Mouse (Mus musculus) liver, embryonic 14.5 days (tissue): Measurements from ENCODE around the gene Cdc42ep2.

ENCODE experiments used
- CTCF ChIP-seq: IDR thresholded peaks from 2 replicates; pipeline ENCODE4 v1.5.1; 2016; ENCODE audit warnings: antibody characterized with exemption, low read depth, control low read depth
- EP300 ChIP-seq: IDR thresholded peaks from 2 replicates; pipeline ENCODE4 v1.6.1; 2016; ENCODE audit warnings: antibody characterized with exemption, low read depth

GRCm38 (mm10) chr19:5910221-5910620, 14.4 kb downstream of the Cdc42ep2 start:
- no peak; the same call in 1 of the 2 replicates for TF ChIP-seq CTCF
- no peak for TF ChIP-seq EP300
